Mouse (Mus musculus): Measurements from ENCODE around the gene Camta1. TPM values are rescaled to one million over a fixed set of nuclear protein-coding genes. Genes with fewer than 3 reads are reported as not detected.

Camta1 gene
- total RNA-seq (2021) = 100 to 1,000 TPM; 194 to 203 TPM
- long read RNA-seq, experiment 1, full-length matches to known transcripts = 21 of 89 reads
- long read RNA-seq, experiment 1, partial matches to known transcripts = 15 of 89 reads
- long read RNA-seq, experiment 1, other reads (novel, unspliced or antisense) = 53 of 89 reads
- long read RNA-seq, experiment 2, transcript Camta1-212 (4 exons, 2,198 nt) = major isoform, 14 of 74 reads
- long read RNA-seq, experiment 2, partial matches to known transcripts = 19 of 74 reads
- long read RNA-seq, experiment 2, other reads (novel, unspliced or antisense) = 38 of 74 reads

DNA sequence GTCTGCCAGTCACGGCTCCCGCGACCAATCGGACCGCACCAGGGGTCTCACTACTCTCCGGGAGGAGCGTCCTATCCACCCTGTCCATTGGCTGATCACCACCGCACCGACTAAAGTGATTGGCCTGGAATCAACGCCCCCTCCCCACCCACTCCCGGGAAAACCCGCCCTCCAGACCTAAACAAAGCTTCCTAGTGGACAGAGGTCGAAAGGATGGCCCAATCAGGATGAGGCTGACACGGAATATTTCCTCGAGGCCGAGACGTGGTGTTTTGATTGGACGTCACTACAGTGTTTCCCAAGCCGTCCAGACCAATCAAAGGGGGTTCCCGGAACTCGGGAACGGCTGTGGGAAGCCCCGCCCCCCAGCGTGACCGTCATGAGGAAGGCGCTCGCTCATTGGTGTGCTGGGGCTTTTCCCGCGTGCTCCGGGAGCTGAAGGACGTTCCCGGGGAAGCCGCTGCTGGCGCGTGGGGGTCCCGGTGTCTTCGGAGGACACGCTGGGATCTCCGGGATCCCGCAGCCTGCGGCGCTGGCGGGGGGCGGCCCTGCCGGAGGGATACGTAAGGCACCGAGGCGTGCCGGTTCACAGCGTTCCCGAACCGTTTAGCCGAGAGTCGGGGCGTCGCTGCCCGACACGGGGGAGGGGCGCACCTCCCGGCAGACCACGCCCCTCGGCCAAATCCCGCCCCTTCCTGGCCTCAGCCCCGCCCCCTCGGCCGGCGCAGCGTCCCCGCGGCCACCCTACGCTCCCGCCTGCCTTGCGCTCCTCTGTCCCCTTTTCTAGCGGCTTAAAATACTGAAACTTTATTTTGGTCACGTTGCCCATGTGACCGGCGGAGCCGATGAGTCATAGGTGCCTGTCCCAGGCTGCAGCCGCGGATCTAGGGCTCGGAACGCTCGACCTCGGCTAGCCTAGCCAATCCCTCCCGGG, at the start of gene Camta1:
Camta1 (minus strand) TSS at position 71 of the 934 bp plus-strand sequence.
- DNase-seq (ENCODE audit: low spot score in 2 of 2) = peak; percentile 99 to 100
- intact Hi-C loops (cut with DNase I) = no loop called here

- DNase-seq (ENCODE audit: low spot score in 2 of 2) = no peak
- intact Hi-C loops (cut with DNase I) = no loop called here
Observed at GRCm38 (mm10) chr4:151908809-151909208, 47.1 kb upstream of the Camta1 start.

DNA sequence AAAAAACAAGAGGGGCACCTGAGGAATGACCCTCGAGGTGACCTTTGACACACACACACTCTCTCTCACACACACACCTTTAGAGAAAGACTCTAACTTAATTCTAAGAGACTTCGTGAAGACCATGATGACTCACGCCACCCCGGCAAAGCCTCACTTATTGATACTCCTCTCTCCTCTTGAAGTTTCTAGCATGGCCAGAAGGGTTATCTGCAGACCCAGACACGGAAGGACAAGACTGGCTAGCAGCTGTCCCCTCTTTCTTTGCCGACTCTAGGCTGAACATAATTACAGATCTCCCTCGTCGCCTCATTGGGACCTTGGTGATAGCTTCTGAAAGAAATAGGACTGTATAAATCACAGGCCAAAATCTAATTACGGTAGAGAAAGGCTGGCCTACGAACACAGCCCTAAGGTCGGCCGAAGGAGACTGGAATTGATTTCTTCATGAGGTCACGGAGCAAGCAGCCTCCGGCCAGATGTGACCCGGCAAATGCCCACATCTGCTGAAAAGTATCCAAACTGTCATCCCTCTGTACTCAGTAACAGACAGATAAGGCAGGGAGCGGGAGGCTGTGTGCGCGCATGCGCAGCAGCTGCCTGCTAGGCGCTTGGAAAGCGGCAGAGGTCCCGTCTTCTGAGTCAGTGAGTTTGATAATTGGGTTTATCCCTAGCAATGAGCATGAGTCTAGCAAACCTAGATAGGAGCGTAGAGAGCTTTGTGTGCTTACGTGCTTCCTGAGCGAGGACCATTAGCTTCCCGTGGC, 46.1 kb upstream of the Camta1 start:
- DNase-seq (ENCODE audit: low spot score in 2 of 2) = no peak
- intact Hi-C loops (cut with DNase I) = no loop called here

DNA sequence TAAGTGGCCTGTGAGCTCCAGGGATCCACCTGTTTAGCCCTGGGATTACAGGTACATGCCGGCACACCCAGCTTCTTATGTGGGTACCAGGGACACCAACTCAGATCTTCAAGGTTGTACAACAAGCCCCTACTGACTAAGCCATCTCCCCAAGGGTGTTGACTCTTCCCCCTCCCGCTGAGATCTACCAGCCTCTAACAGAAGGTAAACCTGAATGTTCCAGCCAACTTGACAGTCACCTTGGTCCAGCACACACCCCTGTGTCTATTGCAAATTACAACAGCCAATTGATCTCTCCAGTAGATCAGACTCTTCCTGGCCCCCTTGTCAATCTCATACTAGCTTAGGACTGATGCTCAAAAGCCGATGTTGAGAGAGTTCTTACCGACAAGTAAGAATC, 43.9 kb upstream of the Camta1 start:
- no peak for DNase-seq (ENCODE audit: low spot score in 2 of 2)
- intact Hi-C loops (cut with DNase I) = no loop called here

DNA sequence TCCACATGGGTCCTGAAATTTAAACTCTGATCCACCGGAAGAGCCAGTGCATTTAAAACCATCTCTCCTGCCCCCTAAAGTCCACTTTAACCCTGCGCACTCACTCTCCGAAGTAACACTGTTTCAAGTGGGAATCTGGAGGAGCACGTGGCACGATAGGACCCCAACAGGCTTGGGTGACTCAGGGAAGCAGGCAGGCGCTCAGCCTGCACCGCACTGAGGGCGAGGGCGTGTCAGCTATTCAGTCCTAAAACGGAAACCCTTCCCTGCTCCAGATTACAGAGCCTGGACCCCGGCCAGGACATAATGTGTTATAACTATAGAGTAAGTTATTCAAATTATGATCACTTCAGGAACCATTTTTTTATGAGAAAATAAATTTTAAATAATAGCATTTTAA, 42.4 kb upstream of the Camta1 start:
- DNase-seq (ENCODE audit: low spot score in 2 of 2) = no peak
- intact Hi-C loops (cut with DNase I) = no loop called here

- peak in 1 of 2 experiments; percentile 33 for DNase-seq (ENCODE audit: low spot score in 2 of 2)
- intact Hi-C loops (cut with DNase I) = no loop called here
Observed at GRCm38 (mm10) chr4:151902689-151903241, 41.1 kb upstream of the Camta1 start.

- intact Hi-C loops (cut with DNase I) = no loop called here
- DNase-seq (ENCODE audit: low spot score in 2 of 2) = no peak
Observed at GRCm38 (mm10) chr4:151902046-151902688, 40.5 kb upstream of the Camta1 start.

DNA sequence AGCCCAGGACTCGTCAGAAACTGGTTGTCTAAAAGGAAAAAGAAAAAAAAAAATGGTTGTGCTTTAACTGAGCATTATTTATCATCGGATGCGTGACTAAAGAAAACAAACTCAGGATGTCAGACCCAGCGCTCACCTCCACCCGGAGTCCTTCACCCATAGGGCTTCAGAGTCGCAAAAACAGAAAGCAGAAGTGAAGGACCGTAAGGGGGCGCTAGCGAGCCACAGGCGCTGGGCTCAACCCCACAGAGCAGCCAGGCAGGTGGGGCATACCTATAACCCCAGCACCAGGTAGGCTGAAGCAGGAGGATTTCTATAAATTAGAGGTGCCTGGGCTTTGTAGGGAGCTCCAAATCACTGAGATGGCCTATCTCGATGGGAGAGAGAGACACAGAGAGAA, 39.7 kb upstream of the Camta1 start:
- no peak for DNase-seq (ENCODE audit: low spot score in 2 of 2)
- intact Hi-C loops (cut with DNase I) = no loop called here

DNA sequence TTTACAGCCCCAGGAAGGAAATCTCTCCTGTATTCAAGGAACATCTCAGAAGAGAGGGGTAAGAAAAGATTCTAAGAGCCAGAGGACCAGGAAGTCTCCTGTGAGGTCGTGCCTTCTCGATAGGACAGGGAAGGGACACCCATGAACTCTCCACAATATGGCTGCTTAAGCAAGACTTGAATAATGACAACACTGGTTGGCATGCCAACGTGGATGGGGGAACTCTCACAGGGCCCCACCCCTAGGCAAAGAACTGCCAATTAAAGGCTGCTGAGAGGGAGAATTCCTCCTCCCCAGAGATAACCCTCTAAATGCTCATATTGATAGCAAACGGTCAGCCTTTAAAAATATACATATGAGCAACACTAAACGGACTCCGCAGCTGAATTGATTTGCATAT, 39.1 kb upstream of the Camta1 start:
- intact Hi-C loops (cut with DNase I) = no loop called here
- DNase-seq (ENCODE audit: low spot score in 2 of 2) = no peak

DNA sequence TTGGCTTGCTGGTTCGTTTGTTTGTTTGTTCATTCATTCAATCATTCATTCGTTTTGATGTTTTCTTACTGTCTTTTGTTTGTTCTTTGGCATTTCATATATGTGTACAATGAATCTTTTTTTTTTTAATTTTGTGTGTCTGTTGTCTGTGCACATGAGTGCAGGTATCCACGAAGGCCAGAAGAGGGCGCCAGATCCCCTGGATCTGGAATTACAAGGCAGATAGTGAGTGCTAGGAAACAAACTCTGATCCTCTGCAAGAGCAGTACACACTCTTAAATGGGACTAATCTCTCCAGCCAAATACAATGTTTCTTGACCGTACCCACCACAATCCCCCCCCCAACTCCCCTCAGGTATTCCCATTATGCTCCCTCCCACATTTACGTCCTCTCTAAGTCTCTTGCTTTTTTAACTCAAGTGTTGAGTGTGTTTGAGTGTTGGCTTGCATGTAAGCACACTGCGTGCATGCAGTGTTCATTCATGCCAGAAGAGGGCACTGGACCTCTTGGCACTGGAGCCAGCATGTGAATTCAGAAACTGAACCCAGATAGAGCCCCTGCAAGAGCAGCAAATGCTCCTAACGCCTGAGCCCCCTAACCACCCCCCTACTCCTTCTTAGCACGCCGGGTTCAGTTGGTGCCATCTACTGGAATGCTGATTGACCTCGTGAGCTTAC, 38.2 kb upstream of the Camta1 start:
- no peak for DNase-seq (ENCODE audit: low spot score in 2 of 2)
- intact Hi-C loops (cut with DNase I) = no loop called here

- no peak for DNase-seq (ENCODE audit: low spot score in 2 of 2)
- intact Hi-C loops (cut with DNase I) = no loop called here
Observed at GRCm38 (mm10) chr4:151898600-151899245, 37.0 kb upstream of the Camta1 start.

GRCm38 (mm10) chr4:151897069-151897617, 35.5 kb upstream of the Camta1 start:
- DNase-seq (ENCODE audit: low spot score in 2 of 2) = no peak
- intact Hi-C loops (cut with DNase I) = no loop called here

- DNase-seq (ENCODE audit: low spot score in 2 of 2) = no peak
- intact Hi-C loops (cut with DNase I) = no loop called here
Observed at GRCm38 (mm10) chr4:151895624-151896023, 33.9 kb upstream of the Camta1 start.

GRCm38 (mm10) chr4:151894926-151895325, 33.2 kb upstream of the Camta1 start:
- no peak for DNase-seq (ENCODE audit: low spot score in 2 of 2)
- intact Hi-C loops (cut with DNase I) = no loop called here

DNA sequence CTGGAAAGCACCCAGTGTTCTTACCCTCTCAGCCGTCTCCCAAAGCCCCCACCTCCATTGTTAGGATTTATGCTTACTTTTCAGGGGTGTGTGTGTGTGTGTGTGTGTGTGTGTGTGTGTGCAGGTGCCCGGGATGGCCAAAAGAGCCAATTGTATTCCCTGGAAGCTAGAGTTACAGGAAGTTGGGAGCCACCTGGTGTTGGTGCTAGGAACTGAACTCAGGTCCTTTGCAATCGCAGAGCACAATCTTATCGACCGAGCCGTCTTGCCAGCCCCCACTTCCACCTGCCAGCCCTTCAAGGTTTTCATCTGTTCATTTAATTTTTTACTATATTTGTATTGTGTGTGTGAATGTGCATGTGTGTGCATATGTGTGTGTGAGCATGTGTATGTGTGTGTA, 31.6 kb upstream of the Camta1 start:
- intact Hi-C loops (cut with DNase I) = no loop called here
- no peak for DNase-seq (ENCODE audit: low spot score in 2 of 2)

DNA sequence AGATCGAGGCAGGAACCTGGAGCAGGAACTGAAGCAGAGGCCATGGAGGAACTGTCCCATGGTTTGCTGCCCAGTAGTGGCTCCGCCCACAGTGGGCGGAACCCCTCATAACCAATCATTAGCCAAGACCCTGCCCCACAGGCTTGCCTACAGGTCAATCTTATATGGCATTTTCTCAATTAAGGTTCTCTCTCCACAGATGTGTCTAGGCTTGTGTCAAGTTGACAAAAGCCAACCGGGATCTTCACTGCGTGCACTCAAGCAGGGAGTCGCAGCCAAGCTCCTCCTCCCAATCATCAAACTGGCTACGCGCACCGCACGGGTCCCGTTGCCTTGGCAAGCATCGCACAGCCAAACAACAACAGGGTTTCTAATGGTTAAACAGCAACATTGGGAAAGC, 19.9 kb upstream of the Camta1 start:
- intact Hi-C loops (cut with DNase I) = no loop called here
- no peak for DNase-seq (ENCODE audit: low spot score in 2 of 2)

GRCm38 (mm10) chr4:151880044-151880690, 18.5 kb upstream of the Camta1 start:
- no peak for DNase-seq (ENCODE audit: low spot score in 2 of 2)
- intact Hi-C loops (cut with DNase I) = no loop called here

Data from left cerebral cortex, postnatal 14 days (tissue).